Mouse (Mus musculus) E14TG2a.4 (cell line): Measurements from ENCODE around the gene Chaf1b.

Experiments
- CTCF ChIP-seq: conservative IDR thresholded peaks from 2 replicates; pipeline ENCODE4 v1.5.1; 2014; ENCODE audit warnings: low read length
- POU5F1 ChIP-seq: IDR thresholded peaks from 2 replicates; pipeline ENCODE4 v1.6.1; 2014; ENCODE audit warnings: low read length, borderline replicate concordance

DNA sequence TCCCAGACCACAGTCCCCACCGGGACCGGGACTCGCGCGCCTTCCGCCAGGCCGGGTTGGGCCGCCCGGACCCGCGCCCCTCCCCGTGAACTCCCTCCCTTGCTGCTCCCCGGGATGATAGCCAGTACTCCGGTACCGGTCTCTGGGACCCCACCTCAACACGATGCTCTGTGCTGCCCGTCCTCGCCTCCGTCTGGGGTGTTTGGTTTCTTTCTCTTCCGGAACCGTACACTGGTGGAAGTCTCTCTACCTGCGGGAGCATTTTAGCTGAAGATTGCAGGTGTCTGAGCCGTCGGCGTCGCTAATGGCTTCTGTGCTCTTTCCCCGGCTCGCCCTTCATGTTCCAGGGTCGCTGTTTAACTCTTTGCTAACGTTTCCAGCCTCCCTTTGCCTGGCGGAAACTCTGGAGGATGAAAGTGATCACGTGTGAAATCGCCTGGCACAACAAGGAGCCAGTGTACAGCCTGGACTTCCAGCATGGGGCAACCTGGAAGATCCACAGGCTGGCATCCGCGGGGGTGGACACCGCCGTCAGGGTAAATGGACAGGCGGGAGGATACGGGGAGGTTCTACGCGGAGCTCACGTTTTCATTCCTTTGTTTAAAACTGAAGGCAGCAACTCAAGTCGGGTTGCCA lies 503 bp downstream of the Chaf1b start:
- TF ChIP-seq CTCF = no peak
- TF ChIP-seq POU5F1 = no peak
